In the genomic region with DNA sequence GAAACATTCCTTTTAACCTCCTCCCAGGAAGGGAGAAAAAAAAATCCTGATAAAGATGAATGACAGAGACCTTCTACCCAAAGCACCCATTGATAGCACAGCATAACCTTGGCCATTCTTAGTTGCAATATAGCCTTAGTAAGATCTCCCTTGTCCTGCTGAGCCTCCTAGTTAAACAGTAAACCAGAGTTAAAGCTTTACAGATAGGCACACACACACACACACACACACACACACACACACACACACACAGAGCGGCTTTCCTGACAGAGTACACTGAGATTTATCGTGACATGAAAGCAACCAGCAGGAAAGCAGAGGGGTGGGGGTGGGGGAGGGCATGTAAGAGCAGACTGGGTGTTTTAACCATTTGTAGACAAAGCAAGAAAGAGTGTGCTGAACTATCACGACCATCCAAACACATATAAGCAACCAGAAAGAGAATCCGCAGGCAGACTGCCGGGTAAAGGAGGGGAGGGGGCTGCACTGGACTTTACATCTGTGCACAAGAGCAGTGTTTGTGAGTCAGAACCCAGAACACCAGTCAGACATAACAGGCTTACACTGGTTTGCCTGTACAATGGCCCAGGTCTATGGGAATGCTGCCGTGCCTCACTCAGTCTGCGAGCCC, we compare ENCODE assay signal across 9 mouse cellular contexts. TPM values are rescaled to one million over a fixed set of nuclear protein-coding genes. Genes with fewer than 3 reads are reported as not detected.
DNase-seq lines count a peak whose midpoint lies in the region; ATAC-seq and TF ChIP-seq lines count a peak whose summit lies in the region.
"Had no signal": no experiment of that assay in that cellular context is flagged by ENCODE, and none has a peak within 500 bp of the region (broad histone marks: within the 10 kb centered on the region; RNA-seq: fewer than 3 reads in every experiment).

No protein-coding gene starts in this region.

- no peak overlapping the region for H3K4me3 ChIP-seq in lung, embryonic 14.5 days (ENCODE audit: low read depth, low read length)
- no peak overlapping the region for H3K4me3 ChIP-seq in hindbrain, embryonic 16.5 days (ENCODE audit: low read length)
- H3K4me3 ChIP-seq in stomach, embryonic 14.5 days (ENCODE audit: low read depth, low read length), result no peak overlapping the region
- H3K4me3 ChIP-seq in cerebellum, adult 2 months (replicated peaks; ENCODE audit: insufficient read depth, low read depth, low read length), result no peak overlapping the region
- no peak overlapping the region for H3K4me3 ChIP-seq in lung, adult 2 months (replicated peaks; ENCODE audit: extremely low read depth, low read depth, low read length)
- H3K4me3 ChIP-seq: megakaryocyte, embryonic 14.5 days had no signal

- no peak for TF ChIP-seq CTCF in lung, embryonic 14.5 days (IDR thresholded peaks at IDR 0.05; ENCODE audit: low read depth)
- TF ChIP-seq CTCF in cerebellum, adult 2 months (IDR thresholded peaks at IDR 0.05; ENCODE audit: borderline replicate concordance, insufficient read depth, low read depth, low read length), result no peak
- no peak for TF ChIP-seq CTCF in lung, adult 2 months (IDR thresholded peaks at IDR 0.05; ENCODE audit: insufficient read depth, low read length)

- ATAC-seq in lung, embryonic 14.5 days (ENCODE audit: insufficient read depth), result peak; percentile 52
- ATAC-seq in hindbrain, embryonic 16.5 days, result no peak; the same call in 1 of the 2 replicates
- peak; percentile 86 for ATAC-seq in stomach, embryonic 14.5 days (ENCODE audit: insufficient number of reproducible peaks, insufficient read depth, low FRiP score, low read depth)

- 9% methylated on average over 7 of the region's 7 CpGs for WGBS in lung, embryonic 14.5 days
- 13% methylated on average over 7 of the region's 7 CpGs for WGBS in hindbrain, embryonic 16.5 days
- 10% methylated on average over 7 of the region's 7 CpGs for WGBS in stomach, embryonic 14.5 days
- WGBS in cerebellum, adult 2 months, result 57% methylated on average over 7 of the region's 7 CpGs
- WGBS in lung, adult 2 months, result 59% methylated on average over 7 of the region's 7 CpGs

- H3K9ac ChIP-seq in lung, embryonic 14.5 days, result 0 out of 2 replicates have a peak overlapping the region, but pooled peaks have one; percentile 2
- 0 out of 2 replicates have a peak overlapping the region, but pooled peaks have one; percentile 2 for H3K9ac ChIP-seq in hindbrain, embryonic 16.5 days (ENCODE audit: low read depth, low read length)
- no peak overlapping the region for H3K9ac ChIP-seq in stomach, embryonic 14.5 days (replicated peaks; ENCODE audit: low read depth, low read length)

- peaks cover 45% of the 10 kb centered on the region for H3K4me1 ChIP-seq in lung, embryonic 14.5 days (ENCODE audit: insufficient read depth)
- H3K4me1 ChIP-seq in hindbrain, embryonic 16.5 days (ENCODE audit: control insufficient read depth, insufficient read depth, low read depth, low read length), result peaks cover 22% of the 10 kb centered on the region
- peaks cover 51% of the 10 kb centered on the region for H3K4me1 ChIP-seq in stomach, embryonic 14.5 days (ENCODE audit: control insufficient read depth, insufficient read depth, low read length)
- H3K4me1 ChIP-seq in cerebellum, adult 2 months (ENCODE audit: control insufficient read depth, insufficient read depth, low read length), result no peaks in the 10 kb centered on the region
- H3K4me1 ChIP-seq in lung, adult 2 months (ENCODE audit: control insufficient read depth, insufficient read depth, low read length), result no peaks in the 10 kb centered on the region

- peaks cover 3% of the 10 kb centered on the region; the same call in 1 of the 2 replicates for H3K36me3 ChIP-seq in lung, embryonic 14.5 days (ENCODE audit: insufficient read depth)
- no peaks in the 10 kb centered on the region; the same call in 1 of the 2 replicates for H3K36me3 ChIP-seq in hindbrain, embryonic 16.5 days (ENCODE audit: control insufficient read depth, insufficient read depth, low read length)
- peaks cover 12% of the 10 kb centered on the region; the same call in 1 of the 2 replicates for H3K36me3 ChIP-seq in stomach, embryonic 14.5 days (ENCODE audit: control insufficient read depth, insufficient read depth, low read length)

- H3K4me2 ChIP-seq in lung, embryonic 14.5 days, result peak overlapping the region; percentile 46
- no peak overlapping the region for H3K4me2 ChIP-seq in hindbrain, embryonic 16.5 days (ENCODE audit: low read length)
- H3K4me2 ChIP-seq in stomach, embryonic 14.5 days (replicated peaks; ENCODE audit: low read depth, low read length), result peak overlapping the region; percentile 34

- no peaks in the 10 kb centered on the region for H3K27me3 ChIP-seq in lung, embryonic 14.5 days (ENCODE audit: insufficient read depth, low read length)
- H3K27me3 ChIP-seq in hindbrain, embryonic 16.5 days (replicated peaks; ENCODE audit: control insufficient read depth, insufficient read depth, low read length), result no peaks in the 10 kb centered on the region
- H3K27me3 ChIP-seq in stomach, embryonic 14.5 days (ENCODE audit: control insufficient read depth, insufficient read depth, low read length), result no peaks in the 10 kb centered on the region
- H3K27me3 ChIP-seq in cerebellum, adult 2 months (ENCODE audit: control insufficient read depth, insufficient read depth, low read length), result peaks cover 2% of the 10 kb centered on the region; the same call in 1 of the 2 replicates
- H3K27me3 ChIP-seq: megakaryocyte, embryonic 14.5 days had no signal

- DNase-seq in lung, embryonic 14.5 days, result peak; percentile 64
- no peak for DNase-seq in lung, adult 18-20 months
- DNase-seq in liver, result peak; percentile 57
- no peak for DNase-seq in cerebellum, adult 2 months
- no peak for DNase-seq in frontal cortex, postnatal 14 days (ENCODE audit: low spot score in 2 of 2)
- no peak for DNase-seq in lung, adult 2 months

- H3K27ac ChIP-seq in lung, embryonic 14.5 days (ENCODE audit: low read depth), result peak overlapping the region; percentile 90
- peak overlapping the region; percentile 34; the same call in 1 of the 2 replicates for H3K27ac ChIP-seq in hindbrain, embryonic 16.5 days (ENCODE audit: low read depth, low read length)
- H3K27ac ChIP-seq in stomach, embryonic 14.5 days (ENCODE audit: low read length), result peak overlapping the region; percentile 87
- H3K27ac ChIP-seq in cerebellum, adult 2 months (ENCODE audit: insufficient read depth, low read length), result no peak overlapping the region

- TF ChIP-seq POLR2A in cerebellum, adult 2 months (IDR thresholded peaks at IDR 0.05; ENCODE audit: borderline replicate concordance, insufficient read depth, low read length), result no peak
- TF ChIP-seq POLR2A in lung, adult 2 months (IDR thresholded peaks at IDR 0.05; ENCODE audit: borderline replicate concordance, extremely low read depth, low read depth, low read length), result no peak

- no peaks in the 10 kb centered on the region for H3K9me3 ChIP-seq in lung, embryonic 14.5 days (ENCODE audit: low read depth, low read length)
- H3K9me3 ChIP-seq in hindbrain, embryonic 16.5 days (ENCODE audit: control insufficient read depth, low read length), result no peaks in the 10 kb centered on the region
- H3K9me3 ChIP-seq in stomach, embryonic 14.5 days (ENCODE audit: control insufficient read depth, low read depth, low read length), result no peaks in the 10 kb centered on the region
- H3K9me3 ChIP-seq: megakaryocyte, embryonic 14.5 days had no signal

RNA-seq across cellular contexts. Expression of a gene that starts 58.7 kb away (rescaled TPM):
- 13.8 and 13.9 TPM in 2 replicates for polyA plus RNA-seq in lung, embryonic 14.5 days (2014; fragmentation: Nextera tagmentation; extraction: Ambion mirVana)
- 1.6 and 2.1 TPM in 2 replicates for polyA plus RNA-seq in hindbrain, embryonic 16.5 days (2015; fragmentation: Nextera tagmentation; extraction: Ambion mirVana)
- 54.3 and 57.8 TPM in 2 replicates for polyA plus RNA-seq in stomach, embryonic 14.5 days (2014; fragmentation: Nextera tagmentation; extraction: Ambion mirVana)
- polyA plus RNA-seq in cerebellum, adult 2 months (2012; rRNA removed), result 0.05 and 0.06 TPM in 2 replicates
- polyA plus RNA-seq in lung, adult 2 months (2012; rRNA removed), result not detected in 2 replicates

Comparison
In these comparisons a context has a peak if more than half of its experiments do, and no peak if none do; other contexts are left out.
1. DNase-seq: peak in lung, embryonic 14.5 days (single experiment) and liver (single experiment); none in lung, adult 18-20 months (0 of 2), cerebellum, adult 2 months (0 of 2), frontal cortex, postnatal 14 days (0 of 2) and lung, adult 2 months (single experiment).